Mouse (Mus musculus): Measurements from ENCODE around the gene Stk11. TPM values are rescaled to one million over a fixed set of nuclear protein-coding genes. Genes with fewer than 3 reads are reported as not detected.

Stk11 gene
- polyA plus RNA-seq, 2 experiments: 17.4 to 88.8 TPM

DNA sequence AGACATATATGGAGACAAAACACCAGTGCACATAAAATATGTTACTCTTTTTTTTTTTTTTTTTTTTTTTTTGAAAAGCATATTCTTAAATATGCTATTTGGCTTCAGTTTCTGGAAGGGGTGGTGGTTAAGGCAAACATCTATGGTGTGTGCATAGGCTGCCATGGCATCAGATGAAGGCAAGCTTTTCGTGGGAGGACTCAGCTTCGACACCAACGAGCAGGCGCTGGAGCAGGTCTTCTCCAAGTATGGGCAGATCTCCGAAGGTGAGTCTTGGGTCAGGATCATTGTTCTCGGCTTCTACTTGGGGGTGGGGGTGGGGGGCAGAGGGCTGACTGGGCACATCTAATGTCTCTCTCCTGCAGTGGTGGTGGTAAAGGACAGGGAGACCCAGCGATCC is 54.0 kb downstream of the Stk11 start:
- no peak overlapping the region for H3K9ac ChIP-seq (replicated peaks)
- 94% methylated on average over 7 of the region's 7 CpGs for WGBS (ENCODE audit: insufficient replicate concordance)
- no peak overlapping the region for H3K27ac ChIP-seq
- H3K4me3 ChIP-seq (ENCODE audit: insufficient read depth in 1 of 2, low read depth in 2 of 2, low read length in 2 of 2): no peak overlapping the region
- peaks cover 24 to 29% of the 10 kb centered on the region in 2 experiments for H3K4me1 ChIP-seq (replicated peaks; ENCODE audit: control insufficient read depth in 2 of 2, insufficient read depth in 2 of 2, low read length in 1 of 2)
- H3K36me3 ChIP-seq (replicated peaks; ENCODE audit: control insufficient read depth, insufficient read depth, low read depth): peaks cover 19% of the 10 kb centered on the region
- no peaks in the 10 kb centered on the region; the same call in 1 of the 2 replicates for H3K9me3 ChIP-seq (ENCODE audit: control insufficient read depth, low read length)
- TF ChIP-seq EP300 (IDR thresholded peaks at IDR 0.05; ENCODE audit: low read depth) (no peak), CTCF (IDR thresholded peaks at IDR 0.05; ENCODE audit: low read depth) (no peak)
- H3K27me3 ChIP-seq (ENCODE audit: control insufficient read depth, insufficient read depth, low read length): no peaks in the 10 kb centered on the region
- no peak overlapping the region for H3K4me2 ChIP-seq (ENCODE audit: low read depth)
- no peak for DNase-seq (ENCODE audit: low read depth in 3 of 3, low spot score in 3 of 3)
- ATAC-seq (ENCODE audit: insufficient read depth): no peak

DNA sequence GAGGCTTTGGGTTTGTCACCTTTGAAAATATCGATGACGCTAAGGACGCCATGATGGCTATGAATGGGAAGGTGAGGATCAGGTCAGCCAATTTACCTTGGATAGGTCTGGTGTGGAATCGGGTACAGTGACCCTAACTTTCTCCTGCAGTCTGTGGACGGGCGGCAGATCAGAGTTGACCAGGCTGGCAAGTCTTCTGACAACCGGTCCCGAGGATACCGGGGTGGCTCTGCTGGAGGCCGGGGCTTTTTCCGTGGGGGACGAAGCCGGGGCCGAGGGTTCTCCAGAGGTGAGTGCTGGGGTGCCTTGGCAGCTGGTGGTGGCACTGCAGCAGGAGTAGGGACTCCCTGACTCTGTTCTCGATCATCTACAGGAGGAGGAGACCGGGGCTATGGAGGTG is 54.4 kb downstream of the Stk11 start:
- no peak overlapping the region for H3K4me2 ChIP-seq (ENCODE audit: low read depth)
- H3K36me3 ChIP-seq (replicated peaks; ENCODE audit: control insufficient read depth, insufficient read depth, low read depth): peaks cover 19% of the 10 kb centered on the region
- no peak for TF ChIP-seq CTCF (IDR thresholded peaks at IDR 0.05; ENCODE audit: low read depth)
- TF ChIP-seq EP300 (IDR thresholded peaks at IDR 0.05; ENCODE audit: low read depth): no peak
- no peak overlapping the region for H3K27ac ChIP-seq
- peaks cover 23 to 29% of the 10 kb centered on the region in 2 experiments for H3K4me1 ChIP-seq (replicated peaks; ENCODE audit: control insufficient read depth in 2 of 2, insufficient read depth in 2 of 2, low read length in 1 of 2)
- no peaks in the 10 kb centered on the region; the same call in 1 of the 2 replicates for H3K9me3 ChIP-seq (ENCODE audit: control insufficient read depth, low read length)
- no peaks in the 10 kb centered on the region for H3K27me3 ChIP-seq (ENCODE audit: control insufficient read depth, insufficient read depth, low read length)
- whole genome bisulfite sequencing (ENCODE audit: insufficient replicate concordance): 91% methylated on average over 16 of the region's 16 CpGs
- no peak overlapping the region for H3K9ac ChIP-seq (replicated peaks)
- DNase-seq (ENCODE audit: low read depth in 3 of 3, low spot score in 3 of 3): no peak
- no peak overlapping the region for H3K4me3 ChIP-seq (ENCODE audit: insufficient read depth in 1 of 2, low read depth in 2 of 2, low read length in 2 of 2)
- no peak for ATAC-seq (ENCODE audit: insufficient read depth)

DNA sequence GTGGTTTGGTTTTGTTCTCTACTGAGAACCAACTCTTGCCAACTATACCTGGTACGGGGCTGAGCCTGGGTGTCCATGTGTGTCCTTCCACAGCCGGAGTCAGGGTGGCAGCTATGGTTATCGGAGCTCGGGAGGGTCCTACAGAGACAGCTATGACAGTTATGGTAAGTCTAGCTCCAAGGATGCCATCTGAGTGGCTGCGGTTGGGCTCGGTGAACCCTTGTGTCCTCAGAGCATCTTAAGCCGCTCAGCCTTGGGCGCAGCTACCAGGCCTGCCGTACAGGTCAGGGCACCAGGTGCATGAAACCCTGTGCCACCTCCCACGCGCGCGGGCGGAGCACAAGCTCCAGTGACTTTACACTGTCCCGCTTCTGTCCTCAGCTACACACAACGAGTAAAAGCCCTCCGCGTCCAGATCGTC is 55.0 kb downstream of the Stk11 start:
- DNase-seq (ENCODE audit: low read depth in 3 of 3, low spot score in 3 of 3) (no peak), ATAC-seq (ENCODE audit: insufficient read depth) (no peak)
- no peaks in the 10 kb centered on the region for H3K27me3 ChIP-seq (ENCODE audit: control insufficient read depth, insufficient read depth, low read length)
- H3K9ac ChIP-seq (replicated peaks): no peak overlapping the region
- H3K27ac ChIP-seq: no peak overlapping the region
- no peak overlapping the region for H3K4me2 ChIP-seq (ENCODE audit: low read depth)
- 92% methylated on average over 19 of the region's 19 CpGs for WGBS (ENCODE audit: insufficient replicate concordance)
- no peak for TF ChIP-seq EP300 (IDR thresholded peaks at IDR 0.05; ENCODE audit: low read depth)
- TF ChIP-seq CTCF (IDR thresholded peaks at IDR 0.05; ENCODE audit: low read depth): no peak
- no peaks in the 10 kb centered on the region; the same call in 1 of the 2 replicates for H3K9me3 ChIP-seq (ENCODE audit: control insufficient read depth, low read length)
- H3K36me3 ChIP-seq (replicated peaks; ENCODE audit: control insufficient read depth, insufficient read depth, low read depth): peaks cover 19% of the 10 kb centered on the region
- peaks cover 18 to 24% of the 10 kb centered on the region in 2 experiments for H3K4me1 ChIP-seq (replicated peaks; ENCODE audit: control insufficient read depth in 2 of 2, insufficient read depth in 2 of 2, low read length in 1 of 2)
- no peak overlapping the region for H3K4me3 ChIP-seq (ENCODE audit: insufficient read depth in 1 of 2, low read depth in 2 of 2, low read length in 2 of 2)

DNA sequence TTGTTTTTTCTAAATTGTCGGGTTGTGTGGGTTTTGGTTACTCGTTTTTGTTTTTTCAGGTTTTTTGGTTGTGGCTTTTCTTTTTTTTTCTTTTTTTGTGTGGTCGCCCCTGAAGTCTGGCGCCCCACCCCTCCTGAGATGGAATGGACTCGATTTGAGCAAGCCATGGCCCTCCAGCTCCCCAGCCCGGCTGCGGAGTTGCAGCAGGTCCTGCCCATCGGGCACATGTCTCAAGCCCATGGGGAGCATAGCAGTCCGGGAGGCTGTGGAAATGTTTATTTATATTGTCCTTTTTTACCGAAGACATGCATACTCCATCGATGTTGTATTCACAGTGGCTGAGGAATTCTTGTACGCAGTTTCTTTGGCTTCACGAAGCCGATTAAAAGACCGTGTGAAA is 55.6 kb downstream of the Stk11 start:
- 88% methylated on average over 15 of the region's 15 CpGs for WGBS (ENCODE audit: insufficient replicate concordance)
- no peak overlapping the region for H3K27ac ChIP-seq
- TF ChIP-seq CTCF (IDR thresholded peaks at IDR 0.05; ENCODE audit: low read depth): no peak
- no peak for TF ChIP-seq EP300 (IDR thresholded peaks at IDR 0.05; ENCODE audit: low read depth)
- H3K4me2 ChIP-seq (ENCODE audit: low read depth): no peak overlapping the region
- H3K27me3 ChIP-seq (ENCODE audit: control insufficient read depth, insufficient read depth, low read length): no peaks in the 10 kb centered on the region
- H3K36me3 ChIP-seq (replicated peaks; ENCODE audit: control insufficient read depth, insufficient read depth, low read depth): peaks cover 19% of the 10 kb centered on the region
- H3K9ac ChIP-seq (replicated peaks): no peak overlapping the region
- DNase-seq (ENCODE audit: low read depth in 3 of 3, low spot score in 3 of 3) (no peak), ATAC-seq (ENCODE audit: insufficient read depth) (no peak)
- H3K9me3 ChIP-seq (ENCODE audit: control insufficient read depth, low read length): no peaks in the 10 kb centered on the region; the same call in 1 of the 2 replicates
- H3K4me3 ChIP-seq (ENCODE audit: insufficient read depth in 1 of 2, low read depth in 2 of 2, low read length in 2 of 2): no peak overlapping the region
- peaks cover 17 to 19% of the 10 kb centered on the region in 2 experiments for H3K4me1 ChIP-seq (replicated peaks; ENCODE audit: control insufficient read depth in 2 of 2, insufficient read depth in 2 of 2, low read length in 1 of 2)

DNA sequence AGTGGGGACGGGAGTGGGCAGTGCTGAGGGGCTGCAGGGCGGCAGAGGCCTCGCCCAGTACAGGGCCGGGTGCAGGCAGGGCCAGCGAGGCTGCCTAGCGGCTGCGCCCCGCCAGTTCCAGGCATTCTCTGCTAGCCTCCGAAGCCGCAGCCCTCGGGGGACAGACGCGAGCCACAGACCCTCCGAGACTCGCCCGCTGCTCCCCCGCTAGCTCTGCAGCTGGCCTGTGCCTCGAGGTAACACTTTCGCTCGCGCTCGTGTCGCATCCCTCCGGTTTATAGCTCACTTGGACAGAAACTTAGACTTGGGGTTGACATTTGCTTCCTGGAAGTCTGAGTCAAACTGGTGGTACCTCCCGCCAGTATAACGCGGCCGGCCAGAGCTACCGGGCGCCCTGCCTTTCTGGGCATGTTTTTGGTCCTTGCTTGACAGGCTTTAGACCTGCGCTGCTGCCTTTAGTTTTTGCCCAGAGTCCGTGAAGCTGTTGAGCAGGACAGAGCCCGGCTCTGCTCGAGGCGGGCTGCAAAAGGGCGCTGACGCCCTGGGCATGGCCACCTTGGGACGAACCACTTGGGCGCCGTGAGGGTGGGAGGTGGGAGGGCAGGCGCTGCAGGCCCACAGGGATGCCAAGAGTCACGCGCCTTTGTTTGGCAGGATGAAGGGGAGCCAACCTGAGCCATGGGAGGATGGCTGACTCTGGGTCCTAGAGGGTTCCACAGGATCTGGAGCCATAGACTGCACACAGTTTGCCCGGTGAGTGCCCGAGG is 56.3 kb downstream of the Stk11 start:
- Histone ChIP-seq H3K4me2 (ENCODE audit: low read depth) (peak overlapping the region; percentile 82), H3K9me3 (ENCODE audit: control insufficient read depth, low read length) (no peaks in the 10 kb centered on the region; the same call in 1 of the 2 replicates), H3K4me1 (replicated peaks; ENCODE audit: control insufficient read depth in 2 of 2, insufficient read depth in 2 of 2, low read length in 1 of 2) (peaks cover 12 to 16% of the 10 kb centered on the region in 2 experiments), H3K9ac (replicated peaks) (peak overlapping the region; percentile 69; the same call in 1 of the 2 replicates), H3K27ac (peak overlapping the region; percentile 51), H3K36me3 (replicated peaks; ENCODE audit: control insufficient read depth, insufficient read depth, low read depth) (peaks cover 19% of the 10 kb centered on the region), H3K4me3 (ENCODE audit: insufficient read depth in 1 of 2, low read depth in 2 of 2, low read length in 2 of 2) (peak overlapping the region in 1 of 2 experiments; percentile 69; a peak in 3 of 4 replicates), H3K27me3 (ENCODE audit: control insufficient read depth, insufficient read depth, low read length) (no peaks in the 10 kb centered on the region)
- TF ChIP-seq EP300 (IDR thresholded peaks at IDR 0.05; ENCODE audit: low read depth) (no peak), CTCF (IDR thresholded peaks at IDR 0.05; ENCODE audit: low read depth) (no peak)
- ATAC-seq (ENCODE audit: insufficient read depth): no peak
- WGBS (ENCODE audit: insufficient replicate concordance): 89% methylated on average over 45 of the region's 45 CpGs
- DNase-seq (ENCODE audit: low read depth in 3 of 3, low spot score in 3 of 3): no peak
